Mouse (Mus musculus): ENCODE measurements around the gene Wscd1.

GRCm38 (mm10) chr11:71751689-71752088, 2.0 kb downstream of the Wscd1 start:
- no peak for TF ChIP-seq GATA1 (IDR thresholded peaks at IDR 0.05; ENCODE audit: low read length)
- TF ChIP-seq TAL1 (IDR thresholded peaks at IDR 0.05; ENCODE audit: low read length): no peak
